Mouse (Mus musculus): ENCODE data around the gene Amdhd2. TPM values are rescaled to one million over a fixed set of nuclear protein-coding genes. Genes with fewer than 3 reads are reported as not detected.

Gene Amdhd2
- total RNA-seq, 2 experiments from 2014 or later = 8.3 to 13.5 TPM

GRCm38 (mm10) chr17:24199252-24199651, 35.7 kb upstream of the Amdhd2 start:
- DNase-seq = no peak

- DNase-seq = no peak
Measured at GRCm38 (mm10) chr17:24197032-24197824, 33.7 kb upstream of the Amdhd2 start.

- no peak for DNase-seq
Measured at GRCm38 (mm10) chr17:24195349-24195748, 31.8 kb upstream of the Amdhd2 start.

GRCm38 (mm10) chr17:24193769-24194168, 30.2 kb upstream of the Amdhd2 start:
- DNase-seq = no peak

GRCm38 (mm10) chr17:24193268-24193667, 29.7 kb upstream of the Amdhd2 start:
- no peak for DNase-seq

GRCm38 (mm10) chr17:24192848-24193247, 29.3 kb upstream of the Amdhd2 start:
- DNase-seq = no peak

- DNase-seq = no peak
Measured at GRCm38 (mm10) chr17:24191481-24191880, 27.9 kb upstream of the Amdhd2 start.

- DNase-seq = no peak
Measured at GRCm38 (mm10) chr17:24190934-24191333, 27.4 kb upstream of the Amdhd2 start.

GRCm38 (mm10) chr17:24174259-24174658, 10.7 kb upstream of the Amdhd2 start:
- DNase-seq = no peak

- DNase-seq = peak; percentile 56 to 82
Measured at GRCm38 (mm10) chr17:24173423-24173822, 9.9 kb upstream of the Amdhd2 start.

- no peak for DNase-seq
Measured at GRCm38 (mm10) chr17:24171738-24172137, 8.2 kb upstream of the Amdhd2 start.

GRCm38 (mm10) chr17:24170729-24171128, 7.2 kb upstream of the Amdhd2 start:
- DNase-seq = no peak

- no peak for DNase-seq
Measured at GRCm38 (mm10) chr17:24170125-24170524, 6.6 kb upstream of the Amdhd2 start.

GRCm38 (mm10) chr17:24169317-24170065, 5.9 kb upstream of the Amdhd2 start, which contains the start of gene Atp6v0c:
Gene Atp6v0c, minus strand, starts transcription at chr17:24169702.
- peak; percentile 95 to 97 for DNase-seq

- peak; percentile 53 to 58 for DNase-seq
Measured at GRCm38 (mm10) chr17:24168590-24169277, 5.2 kb upstream of the Amdhd2 start.

- DNase-seq = no peak
Measured at GRCm38 (mm10) chr17:24167891-24168505, 4.4 kb upstream of the Amdhd2 start.

- no peak for DNase-seq
Measured at GRCm38 (mm10) chr17:24167120-24167519, 3.6 kb upstream of the Amdhd2 start.

GRCm38 (mm10) chr17:24164566-24165259, 1.1 kb upstream of the Amdhd2 start:
- DNase-seq = peak in 1 of 2 experiments; percentile 51

GRCm38 (mm10) chr17:24162584-24163175, 886 bp downstream of the Amdhd2 start:
- DNase-seq = peak; percentile 36 to 57

GRCm38 (mm10) chr17:24161466-24161865, 2.1 kb downstream of the Amdhd2 start:
- no peak for DNase-seq

- no peak for DNase-seq
Measured at GRCm38 (mm10) chr17:24157526-24157925, 6.0 kb downstream of the Amdhd2 start.

All from heart, adult 18-20 months (tissue).